Mouse (Mus musculus): ENCODE measurements around the gene Aqp5. TPM values are rescaled to one million over a fixed set of nuclear protein-coding genes. Genes with fewer than 3 reads are reported as not detected.

The Aqp5 gene
- polyA plus RNA-seq, 1 experiment from 2014 or later = 0.36 TPM

DNA sequence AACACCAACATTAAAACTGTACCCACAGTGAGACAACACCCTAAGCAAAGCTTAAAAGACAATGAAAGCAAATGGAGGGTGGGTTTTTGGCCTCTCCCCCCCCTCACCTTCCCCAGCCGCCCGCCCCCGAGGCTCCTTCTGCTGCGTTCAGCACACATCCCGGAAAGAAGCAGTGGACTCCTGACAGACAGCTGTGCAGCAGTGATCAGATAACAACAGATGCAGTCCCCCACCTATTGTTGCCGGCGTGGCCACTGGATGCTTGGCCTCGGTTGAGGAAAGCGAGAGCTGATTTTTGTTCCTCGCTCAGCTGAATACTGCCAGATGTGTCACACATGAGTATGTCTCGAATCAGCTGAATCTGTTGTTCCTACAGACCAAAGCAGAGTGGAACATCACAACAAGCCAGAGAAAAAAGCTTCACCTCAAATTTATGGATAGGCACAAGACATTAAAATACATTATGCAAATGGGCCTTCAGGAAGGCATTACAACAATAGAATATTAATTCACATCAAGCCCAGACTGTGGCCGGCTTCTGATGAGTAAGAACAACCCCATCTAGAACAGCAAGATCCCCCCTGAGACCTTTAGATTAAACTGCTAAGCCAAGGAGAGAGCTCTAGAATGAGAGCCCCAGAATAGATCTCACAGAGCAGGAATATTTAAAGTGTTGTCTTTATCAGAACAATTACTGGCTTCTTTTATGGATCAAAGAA lies 47.0 kb downstream of the Aqp5 start:
- no peaks in the 10 kb centered on the region for H3K27me3 ChIP-seq (ENCODE audit: control insufficient read depth, insufficient read depth, low read length)

DNA sequence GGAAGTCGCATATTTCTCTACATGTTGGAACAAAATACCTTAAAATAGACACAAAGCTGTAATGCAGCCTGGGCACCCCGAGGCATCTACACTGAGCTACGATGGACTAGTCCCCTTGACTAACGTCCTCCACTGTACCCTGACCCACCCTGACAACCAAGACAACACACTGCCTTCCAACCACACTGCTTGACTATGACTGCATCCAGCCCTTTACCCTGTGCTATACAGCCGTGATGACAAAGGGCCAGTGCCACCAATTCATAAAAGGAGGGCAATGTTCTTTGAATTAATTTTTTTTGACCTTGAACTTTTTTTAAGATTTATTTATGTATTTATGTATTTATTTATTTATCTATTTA lies 47.5 kb downstream of the Aqp5 start:
- WGBS = 82% methylated on average over 5 of the region's 5 CpGs
- no peak for DNase-seq (ENCODE audit: low spot score)
- H3K9ac ChIP-seq (ENCODE audit: low read depth, low read length) = no peak overlapping the region
- H3K4me3 ChIP-seq (ENCODE audit: low read depth, low read length) = no peak overlapping the region
- H3K27me3 ChIP-seq (ENCODE audit: control insufficient read depth, insufficient read depth, low read length) = no peaks in the 10 kb centered on the region
- H3K4me1 ChIP-seq (replicated peaks; ENCODE audit: control insufficient read depth, insufficient read depth, low read length) = no peaks in the 10 kb centered on the region
- H3K4me2 ChIP-seq (replicated peaks; ENCODE audit: low read depth, low read length) = no peak overlapping the region
- no peak for ATAC-seq (ENCODE audit: low FRiP score)
- no peaks in the 10 kb centered on the region for H3K9me3 ChIP-seq (ENCODE audit: control insufficient read depth, low read length)
- H3K36me3 ChIP-seq (ENCODE audit: control insufficient read depth, insufficient read depth, low read length) = peaks cover 4% of the 10 kb centered on the region; the same call in 1 of the 2 replicates
- H3K27ac ChIP-seq (ENCODE audit: low read depth, low read length) = peak overlapping the region; percentile 70

More for the DNA sequence above, 47.0 kb downstream of the Aqp5 start:
- no peak overlapping the region for H3K4me3 ChIP-seq (ENCODE audit: low read depth, low read length)
- no peaks in the 10 kb centered on the region for H3K9me3 ChIP-seq (ENCODE audit: control insufficient read depth, low read length)
- peak overlapping the region; percentile 70 for H3K27ac ChIP-seq (ENCODE audit: low read depth, low read length)
- WGBS = 69% methylated on average over 12 of the region's 12 CpGs
- H3K4me2 ChIP-seq (replicated peaks; ENCODE audit: low read depth, low read length) = no peak overlapping the region
- ATAC-seq (ENCODE audit: low FRiP score) (0 out of 2 replicates have a peak, but pooled peaks have one; percentile 43), DNase-seq (ENCODE audit: low spot score) (peak; percentile 37)
- no peaks in the 10 kb centered on the region for H3K4me1 ChIP-seq (replicated peaks; ENCODE audit: control insufficient read depth, insufficient read depth, low read length)
- H3K9ac ChIP-seq (ENCODE audit: low read depth, low read length) = no peak overlapping the region
- peaks cover 6% of the 10 kb centered on the region for H3K36me3 ChIP-seq (ENCODE audit: control insufficient read depth, insufficient read depth, low read length)

DNA sequence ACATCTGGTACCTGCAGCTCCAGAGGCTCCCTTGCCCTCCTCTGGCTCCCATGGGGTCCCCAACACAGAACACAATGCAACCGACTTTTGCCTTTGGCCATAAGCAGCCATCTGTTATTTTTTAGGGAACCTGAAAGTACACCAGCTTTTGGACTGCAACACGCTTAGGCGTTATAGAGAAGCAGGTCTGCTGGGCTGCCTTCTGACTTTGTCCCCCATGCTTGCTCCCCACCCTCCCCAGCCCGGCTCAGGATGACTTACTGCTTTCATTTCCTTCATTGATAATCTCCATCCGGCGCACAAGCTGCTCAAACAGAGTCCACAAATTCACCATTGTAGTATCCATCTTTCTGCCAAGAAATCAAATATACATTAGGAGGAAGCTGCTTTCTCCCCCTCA lies 52.0 kb downstream of the Aqp5 start:
- no peaks in the 10 kb centered on the region for H3K27me3 ChIP-seq (ENCODE audit: control insufficient read depth, insufficient read depth, low read length)
- no peak overlapping the region for H3K4me3 ChIP-seq (ENCODE audit: low read depth, low read length)
- peak overlapping the region; percentile 42; the same call in 1 of the 2 replicates for H3K27ac ChIP-seq (ENCODE audit: low read depth, low read length)
- no peak for ATAC-seq (ENCODE audit: low FRiP score)
- WGBS = 76% methylated on average over 6 of the region's 6 CpGs
- no peak overlapping the region for H3K9ac ChIP-seq (ENCODE audit: low read depth, low read length)
- DNase-seq (ENCODE audit: low spot score) = no peak
- no peaks in the 10 kb centered on the region for H3K9me3 ChIP-seq (ENCODE audit: control insufficient read depth, low read length)
- peaks cover 8% of the 10 kb centered on the region for H3K4me1 ChIP-seq (replicated peaks; ENCODE audit: control insufficient read depth, insufficient read depth, low read length)
- no peaks in the 10 kb centered on the region for H3K36me3 ChIP-seq (ENCODE audit: control insufficient read depth, insufficient read depth, low read length)
- H3K4me2 ChIP-seq (replicated peaks; ENCODE audit: low read depth, low read length) = no peak overlapping the region

DNA sequence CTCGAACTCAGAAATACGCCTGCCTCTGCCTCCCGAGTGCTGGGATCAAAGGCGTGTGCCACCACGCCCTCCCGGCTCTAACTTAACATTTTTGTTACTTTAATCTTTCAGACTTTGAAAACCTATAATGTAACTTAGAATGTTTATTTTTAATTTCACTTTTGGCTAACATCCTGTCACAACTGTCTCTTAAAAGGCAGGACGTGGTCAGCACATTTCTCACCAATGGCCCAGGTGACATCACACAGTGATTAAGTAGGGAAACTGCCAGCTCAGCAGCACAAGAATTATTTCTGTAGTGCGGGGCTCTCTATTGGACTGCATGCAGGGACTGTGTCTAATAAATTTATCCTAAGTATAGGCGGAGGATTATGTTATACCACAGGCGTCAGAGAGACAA lies 53.2 kb downstream of the Aqp5 start:
- Histone ChIP-seq H3K36me3 (ENCODE audit: control insufficient read depth, insufficient read depth, low read length) (no peaks in the 10 kb centered on the region), H3K9me3 (ENCODE audit: control insufficient read depth, low read length) (no peaks in the 10 kb centered on the region), H3K27ac (ENCODE audit: low read depth, low read length) (no peak overlapping the region), H3K4me2 (replicated peaks; ENCODE audit: low read depth, low read length) (no peak overlapping the region), H3K4me3 (ENCODE audit: low read depth, low read length) (no peak overlapping the region), H3K27me3 (ENCODE audit: control insufficient read depth, insufficient read depth, low read length) (no peaks in the 10 kb centered on the region), H3K4me1 (replicated peaks; ENCODE audit: control insufficient read depth, insufficient read depth, low read length) (peaks cover 10% of the 10 kb centered on the region), H3K9ac (ENCODE audit: low read depth, low read length) (no peak overlapping the region)
- DNase-seq (ENCODE audit: low spot score) (no peak), ATAC-seq (ENCODE audit: low FRiP score) (no peak)
- 82% methylated on average over 10 of the region's 10 CpGs for WGBS

Other genes starting within 250 kb of the Aqp5 start
- gene Fmnl3, start 220.3 kb upstream of the Aqp5 start, polyA plus RNA-seq (2014; fragmentation: Nextera tagmentation; extraction: Ambion mirVana) = 10.5 and 11.4 TPM in 2 replicates
- 212 and 224 TPM in 2 replicates for gene Tmbim6, start 197.9 kb upstream of the Aqp5 start, polyA plus RNA-seq (2014; fragmentation: Nextera tagmentation; extraction: Ambion mirVana)
- 9.3 and 10.2 TPM in 2 replicates for gene Nckap5l, start 133.0 kb upstream of the Aqp5 start, polyA plus RNA-seq (2014; fragmentation: Nextera tagmentation; extraction: Ambion mirVana)
- 17.1 and 18.1 TPM in 2 replicates for gene Bcdin3d, start 116.1 kb upstream of the Aqp5 start, polyA plus RNA-seq (2014; fragmentation: Nextera tagmentation; extraction: Ambion mirVana)
- 0.97 and 2.3 TPM in 2 replicates for gene Faim2, start 62.6 kb upstream of the Aqp5 start, polyA plus RNA-seq (2014; fragmentation: Nextera tagmentation; extraction: Ambion mirVana)
- not detected in 2 replicates for gene Aqp2, start 11.7 kb upstream of the Aqp5 start, polyA plus RNA-seq (2014; fragmentation: Nextera tagmentation; extraction: Ambion mirVana)
- 1.0 and 1.7 TPM in 2 replicates for gene Aqp6, start 10.6 kb downstream of the Aqp5 start, polyA plus RNA-seq (2014; fragmentation: Nextera tagmentation; extraction: Ambion mirVana)
- gene Racgap1, start 60.9 kb downstream of the Aqp5 start, polyA plus RNA-seq (2014; fragmentation: Nextera tagmentation; extraction: Ambion mirVana) = 161 and 202 TPM in 2 replicates
- 14.4 and 21.0 TPM in 2 replicates for gene Asic1, start 79.6 kb downstream of the Aqp5 start, polyA plus RNA-seq (2014; fragmentation: Nextera tagmentation; extraction: Ambion mirVana)
- gene Smarcd1, start 111.3 kb downstream of the Aqp5 start, polyA plus RNA-seq (2014; fragmentation: Nextera tagmentation; extraction: Ambion mirVana) = 99.1 and 103 TPM in 2 replicates
- gene Gm17349, start 114.7 kb downstream of the Aqp5 start, polyA plus RNA-seq (2014; fragmentation: Nextera tagmentation; extraction: Ambion mirVana) = not detected in 2 replicates
- gene Gpd1, start 126.7 kb downstream of the Aqp5 start, polyA plus RNA-seq (2014; fragmentation: Nextera tagmentation; extraction: Ambion mirVana) = 0.25 and 0.36 TPM in 2 replicates
- 148 and 163 TPM in 2 replicates for gene Cox14, start 134.8 kb downstream of the Aqp5 start, polyA plus RNA-seq (2014; fragmentation: Nextera tagmentation; extraction: Ambion mirVana)
- gene Cers5, start 182.1 kb downstream of the Aqp5 start, polyA plus RNA-seq (2014; fragmentation: Nextera tagmentation; extraction: Ambion mirVana) = 61.6 and 66.6 TPM in 2 replicates

Data from hindbrain, embryonic 11.5 days (tissue).